In the genomic region with DNA sequence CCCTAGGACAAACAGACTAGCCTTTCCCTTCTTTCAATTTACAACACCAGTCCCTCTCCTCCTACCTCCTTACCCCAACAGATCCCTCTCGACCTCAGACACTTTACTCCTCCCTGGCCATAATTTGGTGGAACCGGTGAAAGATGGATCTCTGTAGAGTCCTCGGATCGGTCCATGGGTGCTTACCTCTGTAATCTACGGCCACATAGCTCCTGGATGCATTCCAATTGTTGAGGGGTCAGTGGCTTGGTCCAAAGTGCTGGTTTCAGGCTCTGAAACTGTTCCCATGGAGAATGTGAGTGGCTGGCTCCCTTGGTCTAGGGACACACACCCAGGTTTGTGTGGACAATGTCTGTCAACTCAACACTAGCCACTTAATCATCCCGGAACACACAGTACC, we compare ENCODE assay signal across 10 mouse cellular contexts. TPM values are rescaled to one million over a fixed set of nuclear protein-coding genes. Genes with fewer than 3 reads are reported as not detected.
"Had no signal": no experiment of that assay in that cellular context is flagged by ENCODE, and none has a peak within 500 bp of the region (broad histone marks: within the 10 kb centered on the region; RNA-seq: fewer than 3 reads in every experiment).

No protein-coding gene starts in this region.

- H3K27me3 ChIP-seq: forebrain, embryonic 15.5 days had no signal

- H3K4me3 ChIP-seq: embryonic facial prominence, embryonic 10.5 days; embryonic facial prominence, embryonic 12.5 days; embryonic facial prominence, embryonic 13.5 days; embryonic facial prominence, embryonic 15.5 days; erythroblast, embryonic 14.5 days; forebrain, embryonic 12.5 days; forebrain, embryonic 13.5 days; forebrain, embryonic 15.5 days; heart, embryonic 10.5 days had no signal

- H3K27ac ChIP-seq: embryonic facial prominence, embryonic 10.5 days; embryonic facial prominence, embryonic 12.5 days; embryonic facial prominence, embryonic 13.5 days; embryonic facial prominence, embryonic 15.5 days; forebrain, embryonic 10.5 days; forebrain, embryonic 12.5 days; forebrain, embryonic 13.5 days; forebrain, embryonic 15.5 days; heart, embryonic 10.5 days had no signal

- H3K36me3 ChIP-seq: forebrain, embryonic 12.5 days had no signal

RNA-seq across cellular contexts. Expression of a gene that starts 4.0 kb away (rescaled TPM):
- polyA plus RNA-seq: erythroblast, embryonic 14.5 days had no signal
